Mouse (Mus musculus): ENCODE measurements around the gene Nxph1. TPM values are rescaled to one million over a fixed set of nuclear protein-coding genes. Genes with fewer than 3 reads are reported as not detected.

Gene Nxph1
- polyA plus RNA-seq, 1 experiment from 2014 or later = 3.1 TPM

DNA sequence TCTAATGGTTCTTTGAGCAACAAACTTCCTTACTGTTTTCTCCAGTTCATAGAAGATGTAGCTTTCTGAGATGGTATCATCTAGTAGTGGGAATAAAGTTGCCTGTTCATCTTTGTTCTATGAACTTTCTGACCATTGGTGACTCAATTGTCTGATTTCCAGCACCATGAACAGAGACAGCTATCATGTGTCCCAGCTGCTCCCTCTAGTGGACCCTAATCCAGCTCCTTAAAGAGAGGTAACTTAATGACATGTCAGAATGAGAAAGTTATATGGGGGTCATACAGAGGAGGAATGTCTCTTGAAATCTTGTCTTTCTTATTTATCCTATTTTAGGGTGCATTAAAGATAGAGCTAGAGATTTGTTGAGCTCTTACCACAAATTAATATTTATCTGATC, 286.6 kb downstream of the Nxph1 start:
- no peak overlapping the region for H3K27ac ChIP-seq (replicated peaks; ENCODE audit: low read depth, low read length)
- no peak for ATAC-seq (ENCODE audit: low read depth)
- H3K27me3 ChIP-seq (replicated peaks; ENCODE audit: control insufficient read depth, insufficient read depth, low read length) = no peaks in the 10 kb centered on the region
- H3K4me1 ChIP-seq (ENCODE audit: control insufficient read depth, insufficient read depth, low read length) = no peaks in the 10 kb centered on the region
- peak; percentile 67 for DNase-seq (ENCODE audit: low spot score)
- no peak overlapping the region for H3K4me3 ChIP-seq (ENCODE audit: low read depth, low read length)
- H3K9ac ChIP-seq (ENCODE audit: low read depth, low read length) = no peak overlapping the region
- no peak overlapping the region for H3K4me2 ChIP-seq (ENCODE audit: low read depth, low read length)
- H3K36me3 ChIP-seq (ENCODE audit: control insufficient read depth, insufficient read depth, low read length) = no peaks in the 10 kb centered on the region
- H3K9me3 ChIP-seq (ENCODE audit: control insufficient read depth, low read length) = no peaks in the 10 kb centered on the region

DNA sequence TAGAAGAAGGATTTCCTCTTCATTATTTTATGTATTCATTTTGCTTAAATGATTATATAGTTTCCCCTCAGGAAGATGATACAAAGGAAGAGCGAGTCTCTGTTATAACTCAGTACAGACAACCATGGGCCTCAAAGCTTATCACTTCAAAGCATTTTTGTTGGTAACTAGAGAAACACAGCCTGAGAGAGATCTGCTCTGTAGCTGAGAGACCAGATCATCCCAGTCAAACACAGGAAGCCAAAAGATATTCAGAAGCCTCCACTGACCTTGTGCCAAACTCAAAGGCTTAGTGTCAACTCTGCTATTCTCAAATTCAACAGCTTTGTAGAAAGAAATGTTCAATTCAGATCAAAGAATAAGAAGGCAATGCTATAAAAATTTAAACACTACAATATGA, 319.8 kb downstream of the Nxph1 start:
- no peak overlapping the region for H3K4me2 ChIP-seq (ENCODE audit: low read depth, low read length)
- H3K9ac ChIP-seq (ENCODE audit: low read depth, low read length) = no peak overlapping the region
- no peaks in the 10 kb centered on the region for H3K27me3 ChIP-seq (replicated peaks; ENCODE audit: control insufficient read depth, insufficient read depth, low read length)
- no peaks in the 10 kb centered on the region for H3K9me3 ChIP-seq (ENCODE audit: control insufficient read depth, low read length)
- H3K36me3 ChIP-seq (ENCODE audit: control insufficient read depth, insufficient read depth, low read length) = no peaks in the 10 kb centered on the region
- H3K4me3 ChIP-seq (ENCODE audit: low read depth, low read length) = no peak overlapping the region
- no peak for ATAC-seq (ENCODE audit: low read depth)
- no peak for DNase-seq (ENCODE audit: low spot score)
- WGBS = 74% methylated on average over 1 of the region's 1 CpGs
- no peaks in the 10 kb centered on the region for H3K4me1 ChIP-seq (ENCODE audit: control insufficient read depth, insufficient read depth, low read length)
- H3K27ac ChIP-seq (replicated peaks; ENCODE audit: low read depth, low read length) = no peak overlapping the region

Other genes with a start within 250 kb of the Nxph1 start
- 16.1 and 16.3 TPM in 2 replicates for gene Ica1, start 169.9 kb upstream of the Nxph1 start, polyA plus RNA-seq (2014; fragmentation: Nextera tagmentation; extraction: Ambion mirVana)

All from embryonic facial prominence, embryonic 14.5 days (tissue).